Comparison of ENCODE assay signal across 10 mouse cellular contexts in the genomic region with DNA sequence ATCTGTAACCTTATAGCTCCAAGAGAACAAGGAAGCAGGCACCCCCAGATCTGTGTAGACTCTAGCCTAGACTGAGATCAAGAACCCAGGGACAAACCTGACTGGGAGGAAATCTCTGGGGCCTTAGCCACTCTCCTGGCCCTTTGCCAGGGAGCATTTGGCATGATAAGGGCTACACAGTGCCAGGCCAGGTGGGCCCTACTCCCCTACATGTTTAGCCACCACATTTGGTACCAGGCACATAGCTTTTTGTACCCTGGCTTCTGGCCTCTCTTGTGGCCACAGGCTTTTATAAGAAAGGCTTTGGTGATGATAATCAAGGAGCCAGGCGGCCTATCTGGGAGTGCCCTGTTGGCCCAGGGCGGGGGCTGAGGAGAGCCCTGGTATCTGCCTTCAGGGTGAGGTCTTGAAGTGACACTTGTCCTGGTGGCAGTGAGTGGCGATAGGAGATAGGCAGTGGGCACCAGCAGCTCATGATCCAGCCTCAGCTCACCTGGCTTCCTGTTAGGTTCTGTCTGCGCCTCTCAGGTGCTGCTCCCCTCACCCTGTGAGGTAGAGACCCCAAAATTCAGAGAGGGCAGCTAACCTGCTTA. TPM values are rescaled to one million over a fixed set of nuclear protein-coding genes. Genes with fewer than 3 reads are reported as not detected.
DNase-seq lines count a peak whose midpoint lies in the region; ATAC-seq and TF ChIP-seq lines count a peak whose summit lies in the region.
"Had no signal": no experiment of that assay in that cellular context is flagged by ENCODE, and none has a peak within 500 bp of the region (broad histone marks: within the 10 kb centered on the region; RNA-seq: fewer than 3 reads in every experiment).

No protein-coding gene starts in this region.

- WGBS in heart, postnatal 0 days = 75% methylated on average over 4 of the region's 4 CpGs
- 49% methylated on average over 4 of the region's 4 CpGs for WGBS in liver, postnatal 0 days (ENCODE audit: insufficient replicate concordance)

- ATAC-seq in heart, postnatal 0 days (ENCODE audit: insufficient read depth, low read depth) = no peak
- ATAC-seq in liver, postnatal 0 days = peak; percentile 83
- ATAC-seq: activated CD4-positive, CD25-positive, alpha-beta regulatory T cell, adult 4 months had no signal

- H3K27me3 ChIP-seq in heart, postnatal 0 days (ENCODE audit: control insufficient read depth, insufficient read depth, low read length) = no peaks in the 10 kb centered on the region
- H3K27me3 ChIP-seq in erythroblast, embryonic 14.5 days (ENCODE audit: control insufficient read depth) = no peaks in the 10 kb centered on the region
- no peaks in the 10 kb centered on the region for H3K27me3 ChIP-seq in liver, postnatal 0 days (ENCODE audit: insufficient read depth, low read length)
- H3K27me3 ChIP-seq: forebrain, embryonic 12.5 days had no signal

- peaks cover 54% of the 10 kb centered on the region for H3K4me1 ChIP-seq in heart, postnatal 0 days (ENCODE audit: control insufficient read depth, insufficient read depth)
- H3K4me1 ChIP-seq in erythroblast, embryonic 14.5 days (ENCODE audit: control insufficient read depth) = peaks cover 90% of the 10 kb centered on the region
- H3K4me1 ChIP-seq in liver, postnatal 0 days (ENCODE audit: insufficient read depth) = peaks cover 58% of the 10 kb centered on the region

- H3K4me2 ChIP-seq in heart, postnatal 0 days (ENCODE audit: low read depth, low read length) = no peak overlapping the region
- H3K4me2 ChIP-seq in liver, postnatal 0 days (ENCODE audit: low read depth, low read length) = peak overlapping the region; percentile 57
- H3K4me2 ChIP-seq: forebrain, embryonic 12.5 days had no signal

- no peak overlapping the region for H3K27ac ChIP-seq in heart, postnatal 0 days (ENCODE audit: low read depth)
- peak overlapping the region; percentile 51 for H3K27ac ChIP-seq in liver, postnatal 0 days (ENCODE audit: low read depth)

- no peak overlapping the region for H3K4me3 ChIP-seq in heart, postnatal 0 days (ENCODE audit: low read depth, low read length)
- peak overlapping the region; percentile 44 for H3K4me3 ChIP-seq in erythroblast, embryonic 14.5 days (replicated peaks)
- no peak overlapping the region for H3K4me3 ChIP-seq in liver, postnatal 0 days (ENCODE audit: low read depth, low read length)
- H3K4me3 ChIP-seq: forebrain, embryonic 12.5 days had no signal

- 0 out of 2 replicates have a peak overlapping the region, but pooled peaks have one; percentile 2 for H3K9ac ChIP-seq in heart, postnatal 0 days (replicated peaks; ENCODE audit: low read depth, low read length)
- 0 out of 2 replicates have a peak overlapping the region, but pooled peaks have one; percentile 12 for H3K9ac ChIP-seq in liver, postnatal 0 days (replicated peaks)
- H3K9ac ChIP-seq: forebrain, embryonic 12.5 days had no signal

- intact Hi-C loops in left cerebral cortex, postnatal 4 days (cut with DNase I) = no loop called here

- TF ChIP-seq CTCF in heart, postnatal 0 days (IDR thresholded peaks at IDR 0.05; ENCODE audit: low read depth) = no peak
- TF ChIP-seq CTCF in liver, postnatal 0 days (IDR thresholded peaks at IDR 0.05; ENCODE audit: low read depth) = no peak

- no peaks in the 10 kb centered on the region for H3K9me3 ChIP-seq in heart, postnatal 0 days (replicated peaks; ENCODE audit: control insufficient read depth, low read length)
- no peaks in the 10 kb centered on the region for H3K9me3 ChIP-seq in erythroblast, embryonic 14.5 days (ENCODE audit: control insufficient read depth, low read length)
- no peaks in the 10 kb centered on the region for H3K9me3 ChIP-seq in liver, postnatal 0 days (ENCODE audit: low read length)
- H3K9me3 ChIP-seq: forebrain, embryonic 12.5 days had no signal

- no peak for DNase-seq in heart, postnatal 0 days (ENCODE audit: low spot score)
- DNase-seq in heart, adult 8-10 months (ENCODE audit: low spot score) = no peak
- peak; percentile 71 for DNase-seq in c-Kit-positive CD71-positive TER-119-negative erythroid progenitor cells, embryonic 14.5 days (ENCODE audit: low read depth)
- peak; percentile 62 for DNase-seq in liver, postnatal 0 days
- DNase-seq in left cerebral cortex, postnatal 4 days = no peak
- no peak for DNase-seq in gastrocnemius, postnatal 4 days (ENCODE audit: low spot score in 2 of 2)
- DNase-seq: kidney, postnatal 10 days had no signal

- H3K36me3 ChIP-seq in heart, postnatal 0 days (replicated peaks; ENCODE audit: control insufficient read depth, insufficient read depth, low read length) = no peaks in the 10 kb centered on the region
- peaks cover 70% of the 10 kb centered on the region for H3K36me3 ChIP-seq in erythroblast, embryonic 14.5 days (ENCODE audit: control insufficient read depth)
- no peaks in the 10 kb centered on the region for H3K36me3 ChIP-seq in liver, postnatal 0 days (replicated peaks; ENCODE audit: insufficient read depth, low read length)
- H3K36me3 ChIP-seq: forebrain, embryonic 12.5 days had no signal

- no peak for TF ChIP-seq EP300 in heart, postnatal 0 days (IDR thresholded peaks at IDR 0.05; ENCODE audit: low read depth)
- peak; percentile 84 for TF ChIP-seq EP300 in liver, postnatal 0 days (IDR thresholded peaks at IDR 0.05; ENCODE audit: low read depth)

RNA-seq across cellular contexts. Expression of a gene that starts 25.6 kb away (rescaled TPM):
- total RNA-seq in heart, postnatal 0 days (2014; rRNA removed; ENCODE audit: low replicate concordance) = 15.8 and 30.8 TPM in 2 replicates
- polyA plus RNA-seq in heart, postnatal 0 days (2015; fragmentation: Nextera tagmentation; extraction: Ambion mirVana) = 4.0 and 4.4 TPM in 2 replicates
- 10 to 100 TPM; 16.0 to 21.9 (median 16.5) TPM for total RNA-seq in heart, adult 8-10 months (2022)
- polyA plus RNA-seq in erythroblast, embryonic 14.5 days (2012) = 3.7 and 3.8 TPM in 2 replicates
- 1.8 TPM in 2 replicates for polyA plus RNA-seq in liver, postnatal 0 days (2015; fragmentation: Nextera tagmentation; extraction: Ambion mirVana)
- total RNA-seq in left cerebral cortex, postnatal 4 days (2021) = 10 to 100 TPM; 30.4 to 36.2 TPM
- total RNA-seq in gastrocnemius, postnatal 4 days (2021) = 10 to 100 TPM; 24.1 to 24.4 TPM

RNA-seq across cellular contexts. Expression of a gene that starts 41.8 kb away (rescaled TPM):
- 30.2 and 39.9 TPM in 2 replicates for total RNA-seq in heart, postnatal 0 days (2014; rRNA removed; ENCODE audit: low replicate concordance)
- polyA plus RNA-seq in heart, postnatal 0 days (2015; fragmentation: Nextera tagmentation; extraction: Ambion mirVana) = 9.3 and 9.6 TPM in 2 replicates
- 10 to 100 TPM; 77.3 to 94.3 (median 79.2) TPM for total RNA-seq in heart, adult 8-10 months (2022)
- 23.1 and 24.0 TPM in 2 replicates for polyA plus RNA-seq in erythroblast, embryonic 14.5 days (2012)
- polyA plus RNA-seq in liver, postnatal 0 days (2015; fragmentation: Nextera tagmentation; extraction: Ambion mirVana) = 5.3 and 5.5 TPM in 2 replicates
- 10 to 100 TPM; 52.0 to 52.9 TPM for total RNA-seq in left cerebral cortex, postnatal 4 days (2021)
- total RNA-seq in gastrocnemius, postnatal 4 days (2021) = 10 to 100 TPM; 43.1 to 45.0 TPM

Comparison
In these comparisons a context has a peak if more than half of its experiments do, and no peak if none do; other contexts are left out.
1. DNase-seq: peak in c-Kit-positive CD71-positive TER-119-negative erythroid progenitor cells, embryonic 14.5 days (single experiment) and liver, postnatal 0 days (single experiment); none in heart, postnatal 0 days (single experiment), heart, adult 8-10 months (single experiment), left cerebral cortex, postnatal 4 days (single experiment) and gastrocnemius, postnatal 4 days (0 of 2).